Mouse (Mus musculus) spleen, postnatal 14 days (tissue): ENCODE results near the gene Zfp607b.
A peak's percentile ranks its signal among the peaks of the same experiment; 100 is the strongest.

Experiments used
- DNase-seq, 2 experiments: peaks; one replicate each; pipeline ENCODE4 v3.0.0; 2021 to 2022; ENCODE audit warnings: low spot score in 2 of 2

Gene Zfp607b

DNA sequence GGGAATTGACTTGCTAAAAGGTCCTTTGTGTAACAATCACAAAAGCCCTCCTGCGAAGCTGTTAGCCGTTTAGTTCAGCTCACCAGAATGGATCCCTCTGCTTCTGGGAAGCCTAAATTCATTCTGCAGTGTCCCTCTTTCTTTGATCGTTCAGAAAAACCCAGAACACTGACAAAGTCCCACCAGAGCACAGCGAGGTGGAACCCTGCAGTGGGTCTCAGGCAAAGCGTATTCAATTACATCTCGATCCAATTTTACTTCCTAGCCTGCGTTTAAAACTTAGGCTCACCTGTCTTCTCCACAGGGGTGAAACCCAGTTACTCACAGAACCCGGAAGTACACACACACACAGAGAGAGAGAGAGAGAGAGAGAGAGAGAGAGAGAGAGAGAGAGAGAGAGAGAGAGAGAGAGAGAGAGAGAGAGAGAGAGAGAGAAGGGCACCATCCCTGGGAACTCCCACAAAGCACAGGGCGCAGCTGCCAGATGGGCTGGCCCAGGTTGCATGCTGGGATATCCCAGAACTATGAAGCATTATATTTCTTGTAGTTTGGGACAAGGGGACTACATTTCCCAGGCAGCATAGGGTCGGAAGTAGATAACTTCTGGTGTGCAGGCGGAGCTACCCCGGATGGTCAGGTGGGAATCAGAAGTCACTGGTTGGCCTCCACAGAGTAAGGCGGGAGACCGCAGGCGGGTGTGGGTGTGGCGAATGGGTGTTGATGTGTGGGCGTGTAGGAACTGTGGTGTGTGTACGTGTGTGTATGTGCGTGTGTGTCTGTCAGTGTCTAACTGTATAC is at the start of gene Zfp607b:
Zfp607b (plus strand) TSS at position 526 of the 798 bp plus-strand sequence.
- peak; percentile 71 to 82 for DNase-seq

DNA sequence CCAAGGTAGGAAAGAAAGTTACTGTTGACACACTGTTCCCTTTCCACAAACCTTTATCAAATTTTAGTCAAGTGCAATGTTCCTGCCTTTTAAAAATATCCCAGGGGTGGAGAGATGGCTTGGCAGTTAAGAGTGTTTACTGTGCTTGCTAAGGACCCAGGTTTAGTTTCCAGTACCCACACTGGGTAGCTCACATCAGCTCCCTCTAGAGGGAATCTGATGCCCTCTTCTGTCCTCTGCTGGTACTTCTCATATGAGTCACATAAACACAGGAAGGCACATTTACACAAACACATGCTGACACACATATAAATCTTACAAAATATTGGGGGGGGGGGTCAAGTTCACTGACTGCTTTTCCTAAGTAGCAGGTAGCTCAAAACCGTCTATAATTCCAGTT is 44.7 kb upstream of the Zfp607b start:
- DNase-seq, result no peak

DNA sequence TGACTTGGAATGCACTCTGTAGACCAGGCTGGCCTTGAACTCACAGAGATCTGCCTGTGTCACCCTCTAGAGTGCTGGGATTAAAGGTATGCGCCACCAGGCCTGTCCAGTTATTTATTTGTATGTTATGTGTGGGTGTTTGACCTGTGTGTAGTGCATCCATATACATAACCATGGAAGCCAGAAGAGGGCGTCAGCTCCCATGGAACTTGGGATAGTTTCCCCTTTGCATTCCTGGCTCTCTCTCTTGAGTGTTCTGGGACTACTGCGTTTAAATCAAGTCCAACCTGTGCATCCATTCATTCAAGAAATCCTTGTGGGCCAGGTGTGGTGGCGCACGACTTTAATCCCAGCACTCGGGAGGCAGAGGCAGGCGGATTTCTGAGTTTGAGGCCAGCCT is 42.6 kb upstream of the Zfp607b start:
- DNase-seq, result no peak

GRCm38 (mm10) chr7:27647281-27648002 is 41.7 kb upstream of the Zfp607b start:
- no peak for DNase-seq

- no peak for DNase-seq
Measured at GRCm38 (mm10) chr7:27649723-27650122, 39.4 kb upstream of the Zfp607b start.

- peak; percentile 24 to 46 for DNase-seq
Measured at GRCm38 (mm10) chr7:27650949-27651348, 38.2 kb upstream of the Zfp607b start.

- DNase-seq, result peak in 1 of 2 experiments; percentile 17
Measured at GRCm38 (mm10) chr7:27653681-27654437, 35.3 kb upstream of the Zfp607b start, which contains the start of gene Ttc9b. Ttc9b (plus strand) TSS chr7:27653915.

- DNase-seq, result peak in 1 of 2 experiments; percentile 14
Measured at GRCm38 (mm10) chr7:27654607-27655276, 34.4 kb upstream of the Zfp607b start.

GRCm38 (mm10) chr7:27655545-27655944 is 33.6 kb upstream of the Zfp607b start:
- no peak for DNase-seq

DNA sequence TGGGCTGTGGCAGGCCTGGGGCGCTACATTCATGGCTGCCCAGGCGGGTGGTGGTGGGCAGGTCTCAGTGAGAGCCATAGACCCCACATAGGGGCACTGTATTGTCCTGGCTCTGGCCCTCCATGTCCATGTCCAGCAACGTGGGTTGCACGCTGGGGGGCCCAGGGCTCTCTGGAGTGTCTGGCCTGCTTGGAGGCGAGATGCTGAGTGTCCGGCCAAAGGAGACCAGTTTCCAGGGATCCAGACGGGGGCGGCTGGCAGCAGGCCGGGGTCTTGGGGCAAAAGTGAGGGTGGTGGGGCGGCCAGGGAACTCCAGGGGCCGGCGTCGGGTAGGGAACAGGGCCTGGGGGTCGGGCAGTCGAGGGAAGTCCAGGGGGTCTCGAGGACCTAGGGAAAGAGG is 32.5 kb upstream of the Zfp607b start:
- DNase-seq, result no peak

DNA sequence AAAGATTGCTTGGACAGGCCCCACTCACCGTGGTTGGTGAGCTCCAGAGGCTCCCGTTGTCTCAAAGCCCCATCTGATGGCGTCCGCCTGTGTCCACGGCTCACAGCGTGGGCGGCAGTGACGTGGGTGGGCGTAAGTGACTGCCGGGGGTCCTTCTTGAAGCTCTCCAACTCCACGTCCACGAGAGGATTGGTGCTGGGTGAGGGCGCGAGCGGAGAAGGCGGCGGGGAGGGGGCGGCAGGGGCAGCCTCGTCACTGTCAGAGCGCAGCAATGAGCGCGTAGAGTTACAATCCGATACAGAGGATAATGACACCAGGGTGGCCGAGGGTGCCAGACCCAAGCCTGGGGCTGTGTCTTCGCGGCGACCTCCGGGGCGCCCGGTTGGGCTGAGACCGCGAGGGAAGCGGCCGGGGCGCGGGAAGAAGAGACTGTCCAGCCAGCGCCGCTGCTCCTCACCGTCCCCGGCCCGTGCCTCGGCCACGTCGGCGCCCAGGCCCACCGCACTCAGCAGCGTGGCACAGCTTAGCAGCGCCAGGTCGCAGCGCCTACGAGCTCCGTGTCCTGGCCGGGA is 31.2 kb upstream of the Zfp607b start:
- DNase-seq, result no peak

DNA sequence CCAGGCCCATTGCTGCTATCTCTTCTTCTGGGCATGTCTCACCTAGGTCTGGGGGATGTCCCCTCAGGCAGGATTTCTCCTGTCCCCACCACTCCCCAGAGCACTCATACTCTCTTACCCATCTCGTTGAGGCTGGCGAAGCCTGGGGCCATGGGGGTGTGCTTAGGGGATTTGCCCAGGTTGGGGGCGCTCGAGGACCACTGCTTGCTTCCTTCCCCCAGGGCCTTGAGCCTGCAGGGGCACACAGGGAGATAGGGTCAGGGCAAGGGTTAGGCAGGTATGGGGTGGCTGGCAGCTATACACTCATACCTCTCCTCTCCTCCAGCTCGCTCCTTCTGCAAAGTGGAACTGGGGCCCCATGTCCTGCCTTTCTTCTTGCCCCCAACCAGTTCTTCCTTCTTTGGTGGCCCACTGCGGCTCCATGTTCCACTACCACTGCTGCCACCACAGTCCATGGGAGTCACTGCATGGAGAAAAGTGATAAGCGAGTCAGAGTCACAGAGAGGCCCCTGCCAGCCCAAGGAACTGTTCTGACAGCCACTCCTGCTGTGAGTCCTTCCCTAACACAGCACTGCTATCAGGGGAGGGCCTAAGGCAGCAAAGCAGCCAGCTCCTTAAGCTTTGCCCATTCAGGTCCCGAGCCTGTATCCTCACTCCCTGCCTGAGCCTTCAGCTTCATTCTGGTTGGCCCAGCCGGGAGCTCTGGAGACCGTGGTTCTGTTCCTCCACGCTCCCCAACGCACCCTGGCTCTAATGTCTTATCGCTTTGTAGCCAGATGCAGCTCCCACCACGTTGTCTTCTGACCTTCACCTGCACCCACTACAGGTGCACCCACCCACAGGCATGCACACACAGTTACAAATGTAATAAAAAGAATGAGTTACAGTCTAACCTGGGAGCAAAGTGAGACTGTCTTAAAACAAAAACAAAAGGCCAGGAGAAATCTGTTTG is 30.2 kb upstream of the Zfp607b start:
- no peak for DNase-seq

DNA sequence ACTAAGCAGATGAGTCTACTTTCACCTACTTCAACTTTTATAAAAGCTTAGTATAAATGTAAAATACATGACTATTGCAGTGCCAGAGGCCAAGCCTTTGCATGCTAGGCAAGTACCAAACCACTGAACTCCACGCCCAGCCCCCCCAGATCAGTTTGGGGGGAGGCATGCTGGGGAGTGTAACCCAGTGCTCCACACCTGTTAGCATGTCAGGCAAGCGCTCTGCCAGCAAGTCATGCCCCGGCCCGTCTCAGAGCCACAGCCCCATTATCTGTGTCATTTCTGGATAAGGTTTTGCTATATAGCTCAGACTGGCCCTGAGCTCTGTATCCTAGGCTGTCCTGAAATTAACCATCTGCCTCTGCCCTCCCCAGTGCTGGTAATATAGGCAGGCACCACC is 27.1 kb upstream of the Zfp607b start:
- DNase-seq, result no peak

GRCm38 (mm10) chr7:27673064-27673574 is 16.0 kb upstream of the Zfp607b start:
- DNase-seq, result no peak

DNA sequence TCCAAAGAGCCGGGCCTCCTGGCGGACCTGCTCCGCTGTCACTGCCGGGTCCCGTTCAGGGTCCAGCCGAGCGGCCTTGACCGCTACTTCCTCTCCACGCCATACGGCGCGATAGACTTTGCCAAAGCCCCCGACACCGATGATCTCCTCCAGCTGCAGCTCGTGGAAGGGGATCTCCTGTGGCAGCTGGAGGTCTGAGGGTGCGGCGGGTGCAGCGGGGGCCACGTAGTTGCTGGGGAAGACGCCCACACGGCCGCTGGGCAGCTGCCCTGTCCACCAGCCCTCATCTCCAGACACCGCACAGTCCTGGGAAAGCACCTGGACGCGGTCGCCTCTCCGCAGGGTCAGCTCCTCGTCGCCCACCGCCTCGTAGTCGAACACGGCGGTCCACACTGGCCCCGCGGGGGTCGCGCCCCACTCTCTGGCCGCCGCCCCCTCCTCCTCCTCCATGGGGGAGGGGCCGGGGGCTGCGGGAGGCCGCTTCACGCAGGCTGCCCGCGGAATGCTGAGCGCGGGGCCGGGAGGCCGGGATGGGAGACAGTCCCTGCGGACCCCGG is 15.5 kb upstream of the Zfp607b start:
- no peak for DNase-seq

- no peak for DNase-seq
Measured at GRCm38 (mm10) chr7:27674195-27674521, 15.0 kb upstream of the Zfp607b start.

GRCm38 (mm10) chr7:27674522-27675221 is 14.5 kb upstream of the Zfp607b start, which contains the start of gene Map3k10:
Map3k10 (minus strand) TSS chr7:27674598.
- DNase-seq, result peak; percentile 77 to 86

DNA sequence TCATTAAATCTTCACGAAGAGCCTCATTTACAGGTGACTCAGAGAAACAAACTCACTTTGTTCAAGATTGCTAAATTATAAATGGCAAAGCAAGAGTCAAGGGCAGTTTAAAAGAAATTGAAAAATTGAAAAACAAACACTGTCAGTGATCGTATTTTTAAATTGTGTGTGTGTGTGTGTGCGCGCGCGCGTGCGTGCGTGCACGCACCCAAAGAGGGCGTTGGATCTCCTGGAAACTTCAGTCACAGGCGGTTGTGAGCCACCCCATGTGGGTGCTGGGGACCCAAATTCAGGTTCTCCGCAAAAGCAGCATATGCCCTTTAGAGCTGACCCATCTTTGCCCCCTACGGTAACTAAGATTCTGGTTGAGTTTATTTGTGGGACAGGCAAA is 13.9 kb upstream of the Zfp607b start:
- DNase-seq, result no peak

GRCm38 (mm10) chr7:27683218-27683617 is 5.9 kb upstream of the Zfp607b start:
- no peak for DNase-seq
